Mouse (Mus musculus) hindbrain, embryonic 12.5 days (tissue): ENCODE data around the gene Kdm4d. TPM values are rescaled to one million over a fixed set of nuclear protein-coding genes. Genes with fewer than 3 reads are reported as not detected.

Experiments used
- ATAC-seq: fragments of 200-750 bp; cut with Nextera tagmentation; 2 replicates; pipeline ENCODE4 v1.8.0; 2017; ENCODE audit warnings: moderate TSS enrichment; ENCODE audit not compliant: low FRiP score
- H3K27ac ChIP-seq: fragments of 300-500 bp; sonication (generic); 2 replicates; pipeline ENCODE4 v1.5.1; 2016; ENCODE audit warnings: mild to moderate bottlenecking
- H3K27me3 ChIP-seq: fragments of 300-500 bp; sonication (generic); 2 replicates; pipeline ENCODE4 v1.6.1; 2016; ENCODE audit warnings: mild to moderate bottlenecking
- H3K36me3 ChIP-seq: fragments of 300-500 bp; sonication (generic); 2 replicates; pipeline ENCODE4 v1.6.1; 2016; ENCODE audit warnings: mild to moderate bottlenecking
- H3K4me1 ChIP-seq: fragments of 300-500 bp; sonication (generic); 2 replicates; pipeline ENCODE4 v1.6.1; 2016
- H3K4me2 ChIP-seq: fragments of 300-500 bp; sonication (generic); replicated peaks from 2 replicates; pipeline ENCODE4 v1.6.1; 2016; ENCODE audit warnings: mild to moderate bottlenecking
- H3K4me3 ChIP-seq: fragments of 300-500 bp; sonication (generic); 2 replicates; pipeline ENCODE4 v1.5.1; 2016; ENCODE audit warnings: mild to moderate bottlenecking
- H3K9ac ChIP-seq: fragments of 300-500 bp; sonication (generic); 2 replicates; pipeline ENCODE4 v1.6.1; 2016; ENCODE audit warnings: mild to moderate bottlenecking, moderate library complexity
- H3K9me3 ChIP-seq: fragments of 300-500 bp; sonication (generic); replicated peaks from 2 replicates; pipeline ENCODE4 v1.6.1; 2016; ENCODE audit warnings: mild to moderate bottlenecking
- WGBS: fragments of 180-500 bp; shearing (Covaris S2); methylation state at CpG from one replicate; pipeline ENCODE4 v1.1.7; 2016; 5-methylcytosine and 5-hydroxymethylcytosine counted together
- polyA plus RNA-seq: library from polyadenylated mRNA; unstranded; fragments of >200 nt; fragmentation: Nextera tagmentation; extraction: Ambion mirVana; gene quantifications from 2 replicates; pipeline ENCODE4 v1.2.1, GENCODE M21; 2016

Gene Kdm4d
- 0.19 and 0.43 TPM in 2 replicates for polyA plus RNA-seq

GRCm38 (mm10) chr9:14500023-14500915 is at the start of gene Kdm4d, which contains the start of gene Cwc15:
Kdm4d (minus strand) TSS chr9:14500482.
Cwc15 (plus strand) TSS chr9:14500617.
- Histone ChIP-seq H3K27ac (peak within 1 kb of the TSS; percentile 78), H3K9ac (peak within 1 kb of the TSS; percentile 86), H3K4me3 (peak within 1 kb of the TSS; percentile 85), H3K36me3 (peaks cover 31% of the 10 kb centered on the region), H3K4me1 (peaks cover 9% of the 10 kb centered on the region), H3K27me3 (no peaks in the 10 kb centered on the region), H3K9me3 (no peaks in the 10 kb centered on the region), H3K4me2 (peak within 1 kb of the TSS; percentile 72)
- peak; percentile 98 for ATAC-seq
- WGBS, result under 1% methylated on average over 59 of the region's 59 CpGs

GRCm38 (mm10) chr9:14548366-14548761 is 48.1 kb upstream of the Kdm4d start:
- Histone ChIP-seq H3K27me3 (no peaks in the 10 kb centered on the region), H3K9ac (no peak overlapping the region), H3K4me3 (no peak overlapping the region), H3K4me2 (no peak overlapping the region), H3K4me1 (0 out of 2 replicates have a peak, but pooled peaks cover 2% of the 10 kb centered on the region), H3K9me3 (no peaks in the 10 kb centered on the region), H3K36me3 (peaks cover 76% of the 10 kb centered on the region), H3K27ac (no peak overlapping the region)
- ATAC-seq, result no peak
- 76% methylated on average over 11 of the region's 11 CpGs for whole genome bisulfite sequencing

DNA sequence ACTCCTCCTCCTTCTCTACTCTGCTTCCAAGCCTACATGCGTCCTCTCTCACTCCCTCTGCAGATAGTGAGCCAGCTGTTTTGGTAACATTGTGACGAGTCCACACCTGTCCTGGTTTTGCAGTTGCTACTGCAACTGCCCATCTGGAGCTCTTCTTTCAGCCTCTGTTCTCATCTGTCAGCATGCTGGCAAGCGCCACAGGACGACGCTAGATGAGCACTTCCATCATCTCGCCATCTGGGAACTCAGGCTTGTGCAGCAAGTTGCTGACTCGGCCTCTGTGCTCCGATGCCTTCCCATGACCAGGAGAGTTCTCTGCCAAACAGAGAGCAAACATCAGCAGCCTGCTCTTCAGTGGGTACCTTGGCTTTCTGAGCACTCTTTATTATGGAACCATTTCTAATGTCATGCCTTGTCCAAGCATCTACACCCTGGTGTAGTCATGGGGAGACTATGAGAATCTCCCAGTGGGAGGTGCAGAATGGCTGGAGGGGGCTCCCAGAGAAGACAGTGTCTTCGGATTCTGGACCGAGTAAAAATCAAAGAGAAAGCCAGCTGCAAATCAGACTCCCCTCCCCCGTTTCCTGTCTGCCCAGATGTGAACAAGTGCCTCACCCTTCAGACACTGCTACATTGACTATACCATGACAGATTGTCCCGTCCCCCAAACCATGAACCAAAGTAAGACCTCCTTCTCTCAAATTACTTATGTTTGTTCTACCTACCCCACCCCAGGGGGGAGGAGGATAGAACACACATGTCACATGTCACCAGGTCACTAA is 47.5 kb upstream of the Kdm4d start:
- no peak overlapping the region for H3K27ac ChIP-seq
- H3K4me1 ChIP-seq, result 0 out of 2 replicates have a peak, but pooled peaks cover 2% of the 10 kb centered on the region
- no peaks in the 10 kb centered on the region for H3K27me3 ChIP-seq
- no peak for ATAC-seq
- no peak overlapping the region for H3K4me3 ChIP-seq
- no peak overlapping the region for H3K4me2 ChIP-seq
- no peaks in the 10 kb centered on the region for H3K9me3 ChIP-seq
- H3K36me3 ChIP-seq, result peaks cover 78% of the 10 kb centered on the region
- 70% methylated on average over 12 of the region's 12 CpGs for WGBS
- H3K9ac ChIP-seq, result no peak overlapping the region

DNA sequence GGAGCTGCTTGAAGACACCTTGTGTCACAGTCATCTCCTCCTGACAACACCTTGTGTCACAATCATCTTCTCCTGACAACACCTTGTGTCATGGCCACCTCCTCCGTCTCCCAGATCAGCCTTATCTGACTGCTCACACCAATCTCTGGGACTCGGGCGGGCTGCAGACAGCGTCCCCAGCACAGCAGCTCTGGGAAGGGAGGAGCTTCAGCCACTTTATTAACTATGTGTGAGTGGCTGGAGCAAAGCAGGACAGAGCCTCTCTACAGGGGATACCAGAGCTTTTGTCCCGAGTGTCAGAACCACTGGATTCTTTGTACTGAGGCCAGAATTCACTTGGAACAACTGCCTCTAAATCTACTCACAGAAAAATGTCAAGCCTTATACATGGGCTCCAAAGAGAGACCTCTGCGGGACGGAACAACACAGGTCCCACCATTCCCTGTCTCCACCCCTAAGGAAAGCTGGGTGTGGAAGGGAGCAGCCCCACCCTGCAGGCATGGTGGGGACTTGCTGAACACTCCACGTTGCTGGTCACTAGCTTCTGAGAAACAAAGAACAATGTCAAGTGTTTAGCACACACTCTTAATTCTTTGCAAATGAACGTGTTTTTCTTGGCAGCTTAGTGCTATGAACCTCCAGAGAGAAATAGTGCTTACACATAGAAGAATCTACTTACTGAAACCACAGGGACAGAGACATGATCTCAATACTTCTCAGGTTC is 43.9 kb upstream of the Kdm4d start:
- WGBS, result 63% methylated on average over 9 of the region's 9 CpGs
- Histone ChIP-seq H3K4me3 (no peak overlapping the region), H3K9ac (no peak overlapping the region), H3K4me2 (no peak overlapping the region), H3K27me3 (no peaks in the 10 kb centered on the region), H3K36me3 (peaks cover 73% of the 10 kb centered on the region), H3K27ac (no peak overlapping the region), H3K9me3 (no peaks in the 10 kb centered on the region), H3K4me1 (0 out of 2 replicates have a peak, but pooled peaks cover 2% of the 10 kb centered on the region)
- no peak for ATAC-seq

GRCm38 (mm10) chr9:14534833-14535456 is 34.7 kb upstream of the Kdm4d start:
- no peak overlapping the region for H3K4me2 ChIP-seq
- ATAC-seq, result no peak
- no peak overlapping the region for H3K27ac ChIP-seq
- H3K27me3 ChIP-seq, result no peaks in the 10 kb centered on the region
- H3K4me1 ChIP-seq, result peaks cover 6% of the 10 kb centered on the region
- no peaks in the 10 kb centered on the region for H3K9me3 ChIP-seq
- WGBS, result 90% methylated on average over 9 of the region's 9 CpGs
- H3K9ac ChIP-seq, result no peak overlapping the region
- peaks cover 9% of the 10 kb centered on the region; the same call in 1 of the 2 replicates for H3K36me3 ChIP-seq
- no peak overlapping the region for H3K4me3 ChIP-seq

- no peak overlapping the region for H3K4me3 ChIP-seq
- no peak overlapping the region for H3K27ac ChIP-seq
- 0 out of 2 replicates have a peak, but pooled peaks cover 3% of the 10 kb centered on the region for H3K36me3 ChIP-seq
- no peaks in the 10 kb centered on the region for H3K9me3 ChIP-seq
- H3K4me1 ChIP-seq, result peaks cover 6% of the 10 kb centered on the region
- WGBS, result 88% methylated on average over 2 of the region's 2 CpGs
- no peak overlapping the region for H3K4me2 ChIP-seq
- no peaks in the 10 kb centered on the region for H3K27me3 ChIP-seq
- no peak overlapping the region for H3K9ac ChIP-seq
- ATAC-seq, result no peak
Observed at GRCm38 (mm10) chr9:14533659-14534058, 33.4 kb upstream of the Kdm4d start.

DNA sequence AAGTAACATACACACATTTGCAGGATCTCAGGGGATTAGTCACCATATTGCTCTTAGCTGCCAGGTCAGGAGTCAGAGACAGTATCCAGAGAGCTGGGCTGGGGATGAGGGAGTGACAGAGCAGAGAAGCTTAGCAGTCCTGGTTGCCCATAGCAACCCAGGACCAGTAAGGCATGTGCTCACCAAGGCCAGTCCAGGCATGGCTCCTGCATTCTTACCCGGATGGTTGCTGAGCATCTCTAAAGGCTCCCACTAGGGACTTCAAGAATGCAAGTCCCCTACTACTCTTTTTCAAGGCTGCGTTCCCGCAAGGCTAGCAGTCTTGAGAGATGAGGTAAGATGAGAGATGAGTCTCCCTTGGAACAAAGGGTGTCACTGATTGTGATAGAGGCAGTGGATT is 32.0 kb upstream of the Kdm4d start:
- no peak overlapping the region for H3K9ac ChIP-seq
- ATAC-seq, result peak; percentile 71; the same call in 1 of the 2 replicates
- no peak overlapping the region for H3K4me3 ChIP-seq
- peaks cover 6% of the 10 kb centered on the region for H3K4me1 ChIP-seq
- H3K4me2 ChIP-seq, result no peak overlapping the region
- WGBS, result 12% methylated on average over 3 of the region's 3 CpGs
- no peak overlapping the region for H3K27ac ChIP-seq
- no peaks in the 10 kb centered on the region for H3K27me3 ChIP-seq
- H3K36me3 ChIP-seq, result no peaks in the 10 kb centered on the region
- no peaks in the 10 kb centered on the region for H3K9me3 ChIP-seq

- no peak for ATAC-seq
- Histone ChIP-seq H3K9ac (no peak overlapping the region), H3K9me3 (no peaks in the 10 kb centered on the region), H3K4me2 (no peak overlapping the region), H3K36me3 (no peaks in the 10 kb centered on the region), H3K4me3 (no peak overlapping the region), H3K4me1 (peaks cover 6% of the 10 kb centered on the region), H3K27ac (no peak overlapping the region), H3K27me3 (no peaks in the 10 kb centered on the region)
- WGBS, result 81% methylated on average over 5 of the region's 5 CpGs
Observed at GRCm38 (mm10) chr9:14530004-14530403, 29.7 kb upstream of the Kdm4d start.

DNA sequence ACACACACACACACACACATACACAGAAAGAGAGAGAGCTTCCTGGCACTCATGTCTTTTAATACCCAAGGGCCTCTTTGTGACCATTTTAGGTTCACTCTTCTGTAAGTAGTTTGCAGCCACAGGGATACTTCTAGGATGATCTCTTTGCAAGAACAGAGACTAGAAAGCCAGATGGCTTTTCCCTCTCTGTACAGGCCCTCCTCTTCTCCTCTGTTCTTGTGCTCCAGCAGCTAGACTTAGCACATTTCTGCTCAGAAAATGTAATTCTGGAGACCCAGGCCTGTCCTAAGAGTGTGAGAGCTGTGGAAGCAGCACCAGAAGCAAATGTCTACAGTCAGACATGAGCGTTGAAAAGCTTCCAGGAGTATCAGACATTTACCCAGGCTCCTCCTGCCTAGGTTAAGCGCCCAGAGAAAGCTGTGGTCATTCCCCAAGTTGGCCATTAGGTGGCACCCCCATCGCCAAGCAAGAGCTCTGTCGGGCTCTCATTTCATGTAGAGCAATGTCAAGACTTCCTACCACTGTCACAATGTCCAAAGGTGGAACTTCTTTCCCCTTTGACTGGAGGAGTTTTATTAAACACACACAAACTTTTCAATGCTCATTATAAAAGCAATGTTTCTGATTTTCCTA is 23.2 kb upstream of the Kdm4d start:
- no peak overlapping the region for H3K27ac ChIP-seq
- H3K4me1 ChIP-seq, result no peaks in the 10 kb centered on the region
- H3K27me3 ChIP-seq, result no peaks in the 10 kb centered on the region; the same call in 1 of the 2 replicates
- WGBS, result 10% methylated on average over 4 of the region's 4 CpGs
- no peak overlapping the region for H3K9ac ChIP-seq
- H3K36me3 ChIP-seq, result no peaks in the 10 kb centered on the region
- H3K9me3 ChIP-seq, result no peaks in the 10 kb centered on the region
- peak; percentile 80; the same call in 1 of the 2 replicates for ATAC-seq
- no peak overlapping the region for H3K4me2 ChIP-seq
- no peak overlapping the region for H3K4me3 ChIP-seq

DNA sequence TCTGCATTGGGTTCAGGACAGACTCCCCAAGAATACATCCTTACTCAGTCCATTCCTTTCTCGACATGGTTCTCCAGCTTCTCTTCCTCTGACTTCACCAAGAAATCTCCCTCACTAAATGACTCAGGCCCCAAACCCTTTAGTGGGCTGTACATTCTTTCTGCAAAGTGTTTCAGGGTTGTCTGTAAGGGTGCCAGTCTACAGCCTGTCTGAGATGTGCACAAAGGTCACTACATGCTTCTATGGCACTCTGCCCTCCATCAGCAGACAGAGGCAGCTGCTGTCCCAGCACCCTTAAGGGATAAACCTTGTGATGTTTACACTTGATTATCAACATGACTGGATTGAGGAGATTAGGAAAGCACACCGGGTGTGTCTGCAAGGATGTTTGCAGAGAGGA is 21.4 kb upstream of the Kdm4d start:
- H3K27me3 ChIP-seq, result no peaks in the 10 kb centered on the region; the same call in 1 of the 2 replicates
- no peaks in the 10 kb centered on the region for H3K4me1 ChIP-seq
- ATAC-seq, result no peak
- H3K4me3 ChIP-seq, result no peak overlapping the region
- H3K27ac ChIP-seq, result no peak overlapping the region
- H3K9me3 ChIP-seq, result no peaks in the 10 kb centered on the region
- no peaks in the 10 kb centered on the region for H3K36me3 ChIP-seq
- no peak overlapping the region for H3K4me2 ChIP-seq
- no peak overlapping the region for H3K9ac ChIP-seq
- WGBS, result 63% methylated on average over 2 of the region's 2 CpGs

DNA sequence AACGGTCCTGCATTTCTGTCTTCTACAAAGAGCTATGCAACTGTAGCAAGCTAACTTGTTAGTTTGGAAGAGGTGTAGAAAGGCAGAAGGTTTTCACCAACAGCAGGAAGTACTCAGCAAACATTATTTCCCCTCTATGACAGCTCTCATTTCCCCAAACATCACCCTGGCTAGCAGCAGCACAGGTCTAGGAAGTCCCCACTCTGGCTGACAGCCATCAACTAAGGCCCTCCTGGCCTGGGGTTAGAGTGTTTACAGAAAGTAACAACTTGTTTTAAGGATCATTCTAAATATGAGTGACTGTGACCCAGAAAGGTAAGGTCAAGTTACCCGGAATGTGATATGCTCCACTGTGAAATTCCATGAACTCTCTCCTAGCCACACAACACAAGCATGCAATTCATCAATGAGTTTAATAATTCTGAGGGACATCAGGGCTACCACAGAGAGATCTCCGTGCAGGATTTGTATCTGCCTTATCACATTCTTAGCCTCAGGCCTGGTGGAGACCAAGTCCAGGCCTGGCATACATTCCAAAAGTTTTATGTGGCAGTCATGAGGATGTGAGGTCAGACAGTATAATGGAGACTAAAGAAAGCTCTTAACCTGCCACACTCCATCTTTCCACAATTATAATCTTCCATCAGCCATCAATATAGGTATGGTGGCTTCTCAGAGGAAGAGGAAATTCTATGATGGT is 20.8 kb upstream of the Kdm4d start:
- 67% methylated on average over 3 of the region's 3 CpGs for WGBS

More for the DNA sequence above, 20.8 kb upstream of the Kdm4d start:
- Histone ChIP-seq H3K4me3 (no peak overlapping the region), H3K4me2 (no peak overlapping the region), H3K4me1 (no peaks in the 10 kb centered on the region), H3K9me3 (no peaks in the 10 kb centered on the region), H3K9ac (no peak overlapping the region), H3K36me3 (no peaks in the 10 kb centered on the region), H3K27me3 (no peaks in the 10 kb centered on the region; the same call in 1 of the 2 replicates), H3K27ac (no peak overlapping the region)
- ATAC-seq, result no peak
